Mouse (Mus musculus) naive thymus-derived CD4-positive, alpha-beta T cell, adult 2 months (primary cell): ENCODE results near the gene Zfp36l3.
"Not testable (repeated sequence)": the region's sequence is repeated elsewhere in the genome, so short reads cannot be mapped to it uniquely, and the experiment has no call there.

ENCODE experiments used
- DNase-seq: peaks from one replicate; pipeline ENCODE4 v3.0.0-alpha.2; 2011; ENCODE audit warnings: low read depth

The Zfp36l3 gene

GRCm38 (mm10) chrX:53776276-53776675 is at the start of gene Zfp36l3:
Gene Zfp36l3 (minus strand): TSS chrX:53776394.
- no peak for DNase-seq

- DNase-seq, result no peak
Observed at GRCm38 (mm10) chrX:53799074-53799473, 22.9 kb upstream of the Zfp36l3 start.

- DNase-seq, result not testable (repeated sequence)
Observed at GRCm38 (mm10) chrX:53797519-53797918, 21.3 kb upstream of the Zfp36l3 start, which contains the start of gene Xlr. Gene Xlr (minus strand): TSS chrX:53797706.

- DNase-seq, result no peak
Observed at GRCm38 (mm10) chrX:53757736-53758135, 18.5 kb downstream of the Zfp36l3 start, which contains the start of gene 1700013H16Rik. Gene 1700013H16Rik (minus strand): TSS chrX:53757831.

GRCm38 (mm10) chrX:53752851-53753250 is 23.3 kb downstream of the Zfp36l3 start:
- no peak for DNase-seq

- DNase-seq, result no peak
Observed at GRCm38 (mm10) chrX:53728967-53729366, 47.2 kb downstream of the Zfp36l3 start.

GRCm38 (mm10) chrX:53724596-53724995 is 51.6 kb downstream of the Zfp36l3 start, which contains the start of gene 4930502E18Rik:
Gene 4930502E18Rik (plus strand): TSS chrX:53724826.
- no peak for DNase-seq
